Mouse (Mus musculus): ENCODE measurements around the gene Fut9. TPM values are rescaled to one million over a fixed set of nuclear protein-coding genes. Genes with fewer than 3 reads are reported as not detected.
A peak's percentile ranks its signal among the peaks of the same experiment; 100 is the strongest.

Gene Fut9
- polyA plus RNA-seq, 1 experiment, result 21.8 TPM

- Histone ChIP-seq H3K4me1 (ENCODE audit: control insufficient read depth, insufficient read depth, low read length) (peaks cover 2% of the 10 kb centered on the region; the same call in 1 of the 2 replicates), H3K4me3 (ENCODE audit: insufficient read depth, low read length) (no peak overlapping the region), H3K27ac (ENCODE audit: insufficient read depth, low read length) (no peak overlapping the region; the same call in 1 of the 2 replicates)
- TF ChIP-seq CTCF (IDR thresholded peaks at IDR 0.05; ENCODE audit: extremely low read depth, insufficient read depth, low read length), result no peak
- TF ChIP-seq POLR2A (IDR thresholded peaks at IDR 0.05; ENCODE audit: extremely low read depth, insufficient read depth, low read length), result no peak
Measured at GRCm38 (mm10) chr4:25768657-25769056, 31.4 kb downstream of the Fut9 start.

GRCm38 (mm10) chr4:25763091-25763490, 37.0 kb downstream of the Fut9 start:
- Histone ChIP-seq H3K4me1 (ENCODE audit: control insufficient read depth, insufficient read depth, low read length) (no peaks in the 10 kb centered on the region), H3K27ac (ENCODE audit: insufficient read depth, low read length) (no peak overlapping the region), H3K4me3 (ENCODE audit: insufficient read depth, low read length) (no peak overlapping the region)
- no peak for TF ChIP-seq CTCF (IDR thresholded peaks at IDR 0.05; ENCODE audit: extremely low read depth, insufficient read depth, low read length)
- TF ChIP-seq POLR2A (IDR thresholded peaks at IDR 0.05; ENCODE audit: extremely low read depth, insufficient read depth, low read length), result no peak

- H3K4me1 ChIP-seq (ENCODE audit: control insufficient read depth, insufficient read depth, low read length), result no peaks in the 10 kb centered on the region
- H3K27ac ChIP-seq (ENCODE audit: insufficient read depth, low read length), result 0 out of 2 replicates have a peak overlapping the region, but pooled peaks have one; percentile 23
- H3K4me3 ChIP-seq (ENCODE audit: insufficient read depth, low read length), result no peak overlapping the region
- TF ChIP-seq POLR2A (IDR thresholded peaks at IDR 0.05; ENCODE audit: extremely low read depth, insufficient read depth, low read length) (no peak), CTCF (IDR thresholded peaks at IDR 0.05; ENCODE audit: extremely low read depth, insufficient read depth, low read length) (no peak)
Measured at GRCm38 (mm10) chr4:25757909-25758548, 42.0 kb downstream of the Fut9 start.

GRCm38 (mm10) chr4:25741553-25741952, 58.5 kb downstream of the Fut9 start:
- TF ChIP-seq POLR2A (IDR thresholded peaks at IDR 0.05; ENCODE audit: extremely low read depth, insufficient read depth, low read length), result no peak
- TF ChIP-seq CTCF (IDR thresholded peaks at IDR 0.05; ENCODE audit: extremely low read depth, insufficient read depth, low read length), result no peak
- H3K4me1 ChIP-seq (ENCODE audit: control insufficient read depth, insufficient read depth, low read length), result peaks cover 1% of the 10 kb centered on the region; the same call in 1 of the 2 replicates
- H3K27ac ChIP-seq (ENCODE audit: insufficient read depth, low read length), result no peak overlapping the region
- no peak overlapping the region for H3K4me3 ChIP-seq (ENCODE audit: insufficient read depth, low read length)

- no peak overlapping the region for H3K27ac ChIP-seq (ENCODE audit: insufficient read depth, low read length)
- H3K4me1 ChIP-seq (ENCODE audit: control insufficient read depth, insufficient read depth, low read length), result peaks cover 1% of the 10 kb centered on the region; the same call in 1 of the 2 replicates
- TF ChIP-seq POLR2A (IDR thresholded peaks at IDR 0.05; ENCODE audit: extremely low read depth, insufficient read depth, low read length) (no peak), CTCF (IDR thresholded peaks at IDR 0.05; ENCODE audit: extremely low read depth, insufficient read depth, low read length) (no peak)
- no peak overlapping the region for H3K4me3 ChIP-seq (ENCODE audit: insufficient read depth, low read length)
Measured at GRCm38 (mm10) chr4:25738782-25739181, 61.3 kb downstream of the Fut9 start.

- no peak overlapping the region for H3K27ac ChIP-seq (ENCODE audit: insufficient read depth, low read length)
- peaks cover 4% of the 10 kb centered on the region for H3K4me1 ChIP-seq (ENCODE audit: control insufficient read depth, insufficient read depth, low read length)
- no peak overlapping the region for H3K4me3 ChIP-seq (ENCODE audit: insufficient read depth, low read length)
- TF ChIP-seq CTCF (IDR thresholded peaks at IDR 0.05; ENCODE audit: extremely low read depth, insufficient read depth, low read length), result no peak
- no peak for TF ChIP-seq POLR2A (IDR thresholded peaks at IDR 0.05; ENCODE audit: extremely low read depth, insufficient read depth, low read length)
Measured at GRCm38 (mm10) chr4:25721576-25721975, 78.5 kb downstream of the Fut9 start.

GRCm38 (mm10) chr4:25713907-25714306, 86.1 kb downstream of the Fut9 start:
- Histone ChIP-seq H3K4me1 (ENCODE audit: control insufficient read depth, insufficient read depth, low read length) (peaks cover 2% of the 10 kb centered on the region; the same call in 1 of the 2 replicates), H3K4me3 (ENCODE audit: insufficient read depth, low read length) (no peak overlapping the region), H3K27ac (ENCODE audit: insufficient read depth, low read length) (no peak overlapping the region)
- no peak for TF ChIP-seq CTCF (IDR thresholded peaks at IDR 0.05; ENCODE audit: extremely low read depth, insufficient read depth, low read length)
- TF ChIP-seq POLR2A (IDR thresholded peaks at IDR 0.05; ENCODE audit: extremely low read depth, insufficient read depth, low read length), result no peak

GRCm38 (mm10) chr4:25684976-25685375, 115.1 kb downstream of the Fut9 start:
- no peaks in the 10 kb centered on the region for H3K4me1 ChIP-seq (ENCODE audit: control insufficient read depth, insufficient read depth, low read length)
- no peak for TF ChIP-seq CTCF (IDR thresholded peaks at IDR 0.05; ENCODE audit: extremely low read depth, insufficient read depth, low read length)
- TF ChIP-seq POLR2A (IDR thresholded peaks at IDR 0.05; ENCODE audit: extremely low read depth, insufficient read depth, low read length), result no peak
- H3K4me3 ChIP-seq (ENCODE audit: insufficient read depth, low read length), result no peak overlapping the region
- no peak overlapping the region for H3K27ac ChIP-seq (ENCODE audit: insufficient read depth, low read length)

GRCm38 (mm10) chr4:25664196-25664595, 135.8 kb downstream of the Fut9 start:
- Histone ChIP-seq H3K27ac (ENCODE audit: insufficient read depth, low read length) (no peak overlapping the region), H3K4me3 (ENCODE audit: insufficient read depth, low read length) (no peak overlapping the region), H3K4me1 (ENCODE audit: control insufficient read depth, insufficient read depth, low read length) (no peaks in the 10 kb centered on the region)
- TF ChIP-seq POLR2A (IDR thresholded peaks at IDR 0.05; ENCODE audit: extremely low read depth, insufficient read depth, low read length) (no peak), CTCF (IDR thresholded peaks at IDR 0.05; ENCODE audit: extremely low read depth, insufficient read depth, low read length) (no peak)

GRCm38 (mm10) chr4:25661204-25661727, 138.8 kb downstream of the Fut9 start:
- Histone ChIP-seq H3K4me1 (ENCODE audit: control insufficient read depth, insufficient read depth, low read length) (no peaks in the 10 kb centered on the region; the same call in 1 of the 2 replicates), H3K4me3 (ENCODE audit: insufficient read depth, low read length) (no peak overlapping the region), H3K27ac (ENCODE audit: insufficient read depth, low read length) (no peak overlapping the region)
- TF ChIP-seq POLR2A (IDR thresholded peaks at IDR 0.05; ENCODE audit: extremely low read depth, insufficient read depth, low read length) (no peak), CTCF (IDR thresholded peaks at IDR 0.05; ENCODE audit: extremely low read depth, insufficient read depth, low read length) (no peak)
